Mouse (Mus musculus) ES-CJ7 (cell line): Measurements from ENCODE around the gene Emc1.
A peak's percentile ranks its signal among the peaks of the same experiment; 100 is the strongest.

Experiments used
- DNase-seq: peaks from one replicate; pipeline ENCODE4 v3.0.0; 2011; ENCODE audit warnings: low read depth, low spot score

Emc1 gene

DNA sequence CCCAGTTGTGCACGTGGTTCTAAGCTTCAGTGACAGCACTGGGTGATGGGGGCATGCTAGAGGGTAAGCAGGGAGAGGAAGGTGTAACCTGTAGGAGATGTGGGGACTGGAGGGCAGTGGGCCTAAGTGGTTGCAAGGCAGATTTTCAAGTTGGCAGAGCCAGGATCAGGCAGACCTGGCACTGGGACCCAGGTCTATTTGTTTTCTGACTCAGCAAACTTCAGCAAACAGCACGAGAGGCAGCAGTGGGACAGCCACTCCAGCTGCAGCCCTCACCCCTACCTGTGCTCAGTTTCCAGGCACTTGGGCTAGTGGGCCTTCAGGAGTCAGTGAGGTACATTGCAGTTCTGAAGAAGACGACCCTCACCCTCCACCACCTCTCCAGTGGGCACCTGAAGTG lies 4.8 kb downstream of the Emc1 start:
- no peak for DNase-seq

DNA sequence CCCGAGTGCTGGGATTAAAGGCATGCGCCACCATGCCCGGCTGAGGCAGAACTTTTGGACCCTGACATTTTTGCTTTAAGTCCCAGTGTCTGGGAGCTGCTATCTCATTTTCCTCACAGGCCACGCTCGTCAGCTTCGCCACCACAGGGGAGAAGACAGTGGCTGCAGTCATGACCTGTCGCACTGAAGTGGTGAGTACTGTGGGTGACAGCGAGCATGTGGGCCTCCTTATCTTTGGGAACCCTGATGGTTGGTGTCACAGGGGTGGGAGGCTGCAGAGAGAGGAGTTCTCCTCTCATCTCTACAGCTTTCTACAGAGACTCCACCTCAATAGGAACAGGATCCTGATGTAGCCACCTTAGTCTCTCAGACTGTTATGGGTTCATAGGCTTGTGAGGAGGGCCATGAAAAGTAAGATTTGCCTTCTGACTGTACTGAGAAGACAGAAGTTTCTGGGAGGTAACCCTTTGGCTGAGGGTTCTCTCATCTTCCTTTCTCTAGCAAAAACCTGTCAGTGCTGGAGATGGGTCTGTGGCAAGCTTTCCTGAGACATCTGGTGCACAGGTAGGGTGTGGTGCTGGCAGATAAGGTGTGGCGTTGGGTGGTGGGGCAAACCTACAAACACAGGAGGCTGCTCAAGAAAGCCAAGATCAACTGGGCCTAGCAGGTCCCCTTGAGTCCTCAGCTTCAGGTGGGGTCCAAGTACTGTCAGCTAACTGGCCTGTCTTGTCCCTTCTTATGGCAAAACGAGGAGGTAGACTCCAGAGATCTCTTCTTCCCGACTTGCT lies 8.6 kb downstream of the Emc1 start:
- DNase-seq = no peak

DNA sequence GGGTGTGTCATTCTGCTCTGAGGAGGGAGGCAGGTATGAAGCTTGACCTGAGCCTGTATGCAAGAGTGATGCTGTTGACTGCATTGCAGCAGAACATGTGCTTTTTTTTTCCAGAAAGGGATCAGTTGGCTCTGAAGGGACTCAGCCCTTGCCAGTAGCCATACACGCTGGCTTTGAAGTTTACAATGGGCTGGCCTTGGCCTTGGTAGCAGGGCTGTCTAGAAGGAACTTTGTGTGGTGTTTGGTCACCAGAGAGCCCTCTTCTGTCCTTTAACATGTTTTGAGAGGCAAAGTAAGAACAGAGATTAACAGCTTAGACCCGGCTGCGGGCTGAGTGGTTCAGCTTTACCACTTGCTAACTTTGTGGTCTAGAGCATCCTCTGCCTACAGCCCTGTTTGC lies 14.9 kb downstream of the Emc1 start:
- DNase-seq = no peak

DNA sequence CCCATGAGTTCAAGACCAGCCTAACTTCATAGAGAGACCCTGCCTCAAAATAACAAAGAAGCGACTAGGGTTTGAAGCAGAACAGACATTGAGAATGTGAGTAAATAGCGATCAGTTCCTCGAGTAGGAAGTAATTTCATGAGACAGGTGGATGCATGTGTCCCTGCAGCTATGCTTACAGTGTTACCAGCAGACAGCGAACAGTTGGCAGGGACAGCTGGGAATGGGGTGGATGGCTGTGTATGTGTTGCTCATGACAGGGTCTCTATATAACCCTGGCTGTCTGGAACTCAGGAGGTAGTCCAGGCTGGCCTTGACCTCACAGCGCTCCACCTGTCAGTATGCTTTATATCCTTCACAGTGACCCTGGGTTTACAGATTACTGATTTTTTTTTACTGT lies 15.7 kb downstream of the Emc1 start:
- DNase-seq = no peak

DNA sequence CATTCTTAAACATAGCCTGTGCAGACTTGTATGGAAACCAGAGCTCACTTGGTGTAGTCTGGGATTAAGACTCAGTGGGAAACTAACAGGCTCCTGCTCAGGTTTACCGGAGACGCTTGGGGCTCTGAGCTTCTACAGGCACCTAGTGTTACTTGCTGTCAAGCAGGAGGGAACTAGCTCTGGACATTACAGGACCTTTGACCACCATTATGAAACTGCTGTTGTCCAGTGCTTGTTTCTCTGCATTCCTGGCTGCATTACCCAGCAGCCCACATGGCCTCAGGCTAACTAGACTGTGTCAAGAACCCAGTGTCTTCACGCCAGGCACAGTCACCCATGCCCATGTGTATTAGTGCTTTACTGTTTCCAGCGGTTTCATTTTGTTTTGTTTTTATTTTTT lies 20.7 kb downstream of the Emc1 start:
- DNase-seq = no peak

DNA sequence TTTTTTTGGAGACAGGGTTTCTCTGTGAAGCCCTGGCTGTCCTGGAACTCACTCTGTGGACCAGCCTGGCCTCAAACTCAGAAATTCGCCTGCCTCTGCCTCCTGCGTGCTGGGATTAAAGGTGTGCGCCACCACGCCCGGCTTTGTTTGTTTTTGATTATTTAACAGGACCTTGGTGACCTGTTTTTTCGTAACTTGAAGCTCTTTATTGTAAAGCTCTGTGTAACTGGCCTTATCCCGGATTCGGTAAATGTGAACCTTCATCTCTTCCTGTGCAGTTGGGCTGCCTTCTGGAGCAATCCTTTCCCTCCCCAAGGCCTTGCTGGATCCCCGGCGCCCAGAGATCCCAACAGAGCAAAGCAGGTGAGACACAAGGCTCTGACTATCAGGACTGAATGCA lies 21.1 kb downstream of the Emc1 start:
- DNase-seq = no peak

DNA sequence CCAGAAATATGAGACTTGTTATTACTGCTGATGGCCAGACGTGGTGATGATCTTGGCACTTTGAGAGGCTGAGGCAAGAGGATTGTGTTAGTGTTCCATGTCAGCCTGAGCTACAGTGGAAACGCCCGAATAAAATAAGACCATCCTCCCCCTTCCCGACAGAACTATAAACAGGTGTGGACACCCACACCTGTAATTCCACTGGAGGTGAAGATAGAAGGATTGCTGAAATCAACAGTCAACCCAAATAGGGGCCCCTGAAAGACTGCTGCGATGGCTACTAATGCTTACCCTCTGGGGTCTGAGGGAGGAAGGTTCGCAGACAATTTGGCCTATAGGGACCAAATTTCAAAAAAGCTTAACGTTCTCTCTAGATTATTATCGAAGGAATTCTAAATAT lies 27.3 kb downstream of the Emc1 start:
- DNase-seq = no peak

DNA sequence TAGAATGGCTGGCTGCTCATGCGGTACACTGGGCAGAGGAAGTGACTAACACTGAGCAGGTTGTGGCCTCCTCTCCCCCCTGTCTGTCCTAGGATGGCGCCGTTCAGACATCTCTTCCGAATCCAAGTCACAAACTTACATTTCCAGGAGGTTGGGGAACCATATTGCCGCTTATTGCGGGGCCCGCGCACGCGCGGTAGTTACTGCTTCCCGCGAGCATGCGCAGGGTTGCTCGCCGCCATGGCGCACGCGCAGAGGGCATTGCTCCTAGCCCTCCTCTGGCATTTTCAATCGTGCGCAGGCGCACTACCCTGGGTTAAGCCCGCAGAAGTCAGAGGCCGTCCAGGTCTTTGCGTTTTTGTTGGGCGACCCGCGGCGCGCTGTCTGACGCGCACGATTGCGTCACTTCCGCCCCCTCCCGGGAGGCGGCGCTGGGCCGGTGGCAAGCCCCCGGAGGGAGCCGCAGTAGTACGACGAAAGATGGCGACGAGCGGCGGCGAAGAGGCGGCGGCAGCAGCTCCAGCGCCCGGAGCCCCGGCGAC lies 27.9 kb downstream of the Emc1 start:
- peak; percentile 99 for DNase-seq

DNA sequence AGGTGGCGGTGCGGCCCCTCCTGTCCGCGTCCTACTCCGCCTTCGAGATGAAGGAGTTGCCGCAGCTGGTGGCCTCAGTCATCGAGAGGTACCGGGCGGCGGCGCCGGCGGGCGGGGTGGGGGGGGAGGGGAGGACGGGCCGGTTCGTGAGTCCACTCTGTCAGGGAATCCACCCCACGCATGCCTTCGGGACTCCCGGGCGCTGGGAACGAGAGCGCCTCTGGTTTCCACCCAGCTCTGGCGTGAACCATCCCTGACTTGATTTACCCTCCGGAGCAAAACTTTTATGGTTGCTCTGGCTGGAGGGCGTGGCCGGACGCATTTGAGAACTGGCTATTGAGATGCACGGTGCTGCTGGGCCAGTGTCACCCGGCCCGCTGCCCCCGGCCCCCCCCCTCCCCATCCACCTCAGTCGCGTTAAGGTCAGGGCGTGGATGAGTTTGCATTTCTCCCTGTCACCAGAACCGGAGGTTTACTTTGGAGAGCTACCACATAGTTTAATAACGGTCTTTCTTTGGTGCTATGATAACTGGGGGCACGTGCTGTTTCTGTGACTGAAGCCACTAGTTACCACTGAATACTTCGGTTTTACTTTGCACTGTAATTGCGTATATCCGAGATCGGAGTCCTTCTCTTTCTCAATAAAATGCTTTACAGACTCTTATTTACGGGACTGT lies 28.5 kb downstream of the Emc1 start:
- DNase-seq = peak; percentile 64

DNA sequence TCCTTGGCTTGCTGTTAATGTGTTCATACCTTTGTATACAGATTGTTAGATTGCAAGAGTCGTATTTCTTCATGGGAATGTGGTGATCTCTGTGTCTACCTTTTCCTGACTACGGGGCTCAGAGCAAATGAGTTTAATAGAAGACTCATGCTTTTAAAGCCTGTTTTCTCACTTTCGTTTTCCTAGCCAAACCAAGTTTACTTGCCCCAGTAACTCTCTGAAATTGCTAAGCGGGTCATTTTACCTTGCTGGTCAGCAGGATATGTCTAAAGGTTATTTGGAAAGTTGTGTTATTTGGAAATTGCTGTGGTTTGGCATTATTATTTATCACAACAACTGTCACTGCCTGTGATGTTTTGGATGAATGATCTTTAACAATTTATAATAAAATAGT lies 29.1 kb downstream of the Emc1 start:
- DNase-seq = no peak

DNA sequence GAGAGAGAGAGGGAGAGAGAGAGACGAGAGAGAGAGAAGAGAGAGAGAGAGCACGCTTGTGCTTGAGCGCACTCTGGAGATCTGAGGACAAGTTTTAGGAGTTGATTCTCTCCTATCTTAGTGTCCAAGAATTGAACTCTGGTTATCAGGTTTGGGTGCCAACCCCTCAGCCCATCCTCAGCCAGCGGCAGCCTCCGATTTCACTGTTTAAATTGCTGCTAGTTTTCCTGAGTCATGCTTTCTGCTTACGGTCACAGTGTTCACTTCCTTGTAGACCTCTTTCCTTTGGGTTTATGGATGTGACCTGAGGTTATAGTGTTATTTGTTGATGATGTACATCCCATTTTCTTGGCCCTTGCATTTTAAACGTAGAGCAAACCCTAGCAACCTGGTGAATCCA lies 29.8 kb downstream of the Emc1 start:
- DNase-seq = no peak

DNA sequence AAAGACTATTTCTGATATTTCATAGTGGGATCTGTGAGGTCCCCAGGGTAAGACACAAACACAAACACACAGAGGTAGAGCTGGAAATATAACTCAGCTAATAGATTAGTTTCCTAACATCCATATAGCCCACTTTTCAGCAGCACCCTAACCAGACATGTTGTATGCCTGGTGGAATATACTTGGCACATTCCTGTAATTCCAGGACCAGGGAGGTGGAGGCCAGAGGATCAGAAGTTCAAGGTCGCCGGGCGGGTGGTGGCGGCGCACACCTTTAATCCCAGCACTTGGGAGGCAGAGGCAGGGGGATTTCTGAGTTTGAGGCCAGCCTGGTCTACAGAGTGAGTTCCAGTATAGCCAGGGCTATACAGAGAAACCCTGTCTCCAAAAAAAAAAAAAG lies 33.5 kb downstream of the Emc1 start:
- DNase-seq = peak; percentile 69

DNA sequence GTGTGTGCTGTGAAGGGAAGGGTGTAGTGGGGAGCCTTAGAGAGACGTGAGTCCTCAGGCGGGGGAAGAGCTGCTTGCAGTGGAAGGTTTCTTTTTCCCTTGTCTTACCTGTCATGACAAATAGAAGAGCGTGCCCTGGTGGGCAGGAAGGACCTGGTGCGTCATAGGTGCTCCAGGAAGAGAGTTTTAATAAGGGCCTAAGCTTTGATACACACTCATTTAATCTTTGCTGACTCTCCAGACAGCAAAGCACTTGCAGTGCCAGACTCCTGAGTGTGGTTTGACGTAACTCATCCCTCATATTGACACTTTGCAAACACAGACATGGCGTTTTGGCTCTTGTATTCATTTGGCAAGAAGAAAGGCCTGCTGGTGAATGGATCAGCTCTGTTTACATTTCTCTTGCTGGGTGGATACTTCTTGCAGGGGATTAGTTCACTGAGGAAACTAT lies 34.5 kb downstream of the Emc1 start:
- no peak for DNase-seq

DNA sequence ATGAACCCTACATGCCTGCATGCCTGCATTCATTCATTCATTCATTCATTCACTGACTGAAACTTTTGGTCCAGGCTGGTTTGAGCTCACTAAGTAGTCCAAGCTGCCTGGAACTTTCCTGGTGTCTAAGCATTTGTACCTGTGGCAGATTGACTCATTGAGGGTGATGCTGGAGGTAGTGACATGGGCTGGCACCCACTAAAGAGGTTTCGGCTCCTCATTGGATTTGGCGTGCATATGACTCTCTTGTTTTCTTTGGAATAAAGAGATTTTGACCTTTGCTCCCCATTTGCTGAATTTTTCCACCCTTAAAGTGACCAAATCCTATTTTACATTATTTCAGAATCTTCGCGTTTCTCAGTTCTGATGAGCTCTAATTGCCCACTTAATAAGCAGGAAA lies 37.2 kb downstream of the Emc1 start:
- DNase-seq = no peak

DNA sequence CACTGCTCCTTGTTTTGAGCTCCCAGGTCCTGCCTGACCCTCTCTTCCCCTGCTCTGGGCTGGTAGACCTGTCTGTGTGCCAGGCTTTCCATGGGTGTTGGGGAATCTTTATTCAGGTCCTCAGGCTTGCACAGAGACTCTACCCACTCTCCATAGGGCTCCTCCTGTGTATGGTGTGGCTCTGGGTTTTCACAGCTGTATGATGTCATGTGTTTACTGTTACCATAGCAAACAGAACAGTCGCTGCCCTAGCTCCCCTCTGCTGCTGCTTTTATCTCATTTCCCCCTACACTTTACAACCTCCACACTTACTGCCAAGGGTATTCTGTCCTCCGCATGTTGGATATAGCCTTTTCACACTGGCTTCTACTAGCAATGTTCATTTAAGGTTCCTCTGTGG lies 43.0 kb downstream of the Emc1 start:
- DNase-seq = no peak

DNA sequence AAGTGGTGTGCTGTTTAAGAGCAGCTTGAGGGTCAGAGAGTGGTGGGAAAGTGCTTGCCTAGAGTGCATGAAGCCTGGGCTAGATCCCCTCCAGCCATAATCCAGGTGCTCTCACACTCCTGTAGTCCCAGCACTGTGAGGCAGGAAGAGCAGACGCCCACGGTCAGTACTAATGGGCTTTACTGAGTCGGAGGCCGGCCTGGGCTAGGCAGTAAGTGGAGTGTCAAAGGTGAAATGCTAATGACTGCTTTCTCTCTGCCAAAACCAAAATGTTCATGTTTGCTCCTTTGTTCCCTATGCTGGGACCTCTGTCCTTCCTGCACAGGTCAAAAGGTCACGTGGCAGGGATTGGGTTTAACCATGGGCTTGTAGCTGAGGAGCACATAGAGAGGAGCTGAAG lies 48.1 kb downstream of the Emc1 start:
- no peak for DNase-seq

DNA sequence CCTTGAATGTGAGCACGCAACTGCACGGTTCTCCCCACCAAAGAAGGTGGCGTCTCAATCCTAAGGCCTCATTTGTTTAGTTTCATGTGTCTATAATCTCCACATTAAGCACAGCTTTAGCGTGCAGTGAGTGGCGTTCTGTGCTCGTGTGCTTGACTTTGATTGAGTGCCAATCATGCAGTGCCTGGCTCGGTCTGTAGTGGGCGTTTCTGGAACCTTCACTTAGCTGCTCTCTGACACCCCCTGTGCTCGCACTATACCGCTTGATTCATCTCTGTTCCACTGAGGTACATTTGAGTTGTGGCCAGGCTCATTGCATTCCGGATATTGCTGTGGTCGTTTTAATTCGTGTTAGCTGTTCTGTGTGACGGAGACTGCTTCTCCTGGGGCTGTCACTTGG lies 50.8 kb downstream of the Emc1 start:
- DNase-seq = peak; percentile 46

DNA sequence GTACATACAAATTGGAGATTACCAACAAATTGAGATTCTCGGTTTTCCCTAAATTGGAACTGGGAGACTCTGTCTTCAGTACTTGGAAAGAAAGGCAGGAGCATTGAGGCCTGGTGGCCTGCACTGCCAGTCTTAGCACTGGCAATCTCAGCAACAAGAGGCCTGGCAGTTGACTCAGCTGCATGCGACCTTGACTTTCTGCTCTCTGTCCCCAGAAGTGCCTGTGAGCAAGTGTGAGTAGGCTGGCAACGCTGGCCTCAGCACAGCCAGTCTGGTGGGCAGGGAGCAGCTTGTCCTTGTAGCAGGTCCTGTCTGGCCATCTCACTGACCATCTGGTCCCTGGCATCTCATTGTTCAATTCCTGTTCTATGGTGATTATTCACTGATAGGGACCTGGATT lies 59.0 kb downstream of the Emc1 start:
- no peak for DNase-seq

DNA sequence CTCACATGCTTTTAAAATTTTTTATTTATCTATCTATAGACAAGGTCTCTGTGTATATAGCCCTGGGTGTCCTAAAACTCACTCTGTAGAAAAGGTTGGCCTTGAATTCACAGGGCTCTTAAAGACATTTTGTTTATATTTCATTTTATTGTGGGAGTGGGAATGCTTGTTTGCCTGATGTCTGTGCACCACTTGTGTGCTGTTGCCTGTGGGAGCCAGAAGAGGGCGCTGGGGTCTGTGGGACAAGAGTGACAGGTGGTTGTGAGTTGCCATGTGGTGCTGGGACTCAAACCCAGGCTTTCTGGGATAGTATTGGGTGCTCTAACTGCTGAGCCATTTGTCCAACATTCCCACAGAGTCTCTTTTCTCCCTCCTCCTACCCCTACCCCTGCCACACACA lies 65.5 kb downstream of the Emc1 start:
- DNase-seq = peak; percentile 36

DNA sequence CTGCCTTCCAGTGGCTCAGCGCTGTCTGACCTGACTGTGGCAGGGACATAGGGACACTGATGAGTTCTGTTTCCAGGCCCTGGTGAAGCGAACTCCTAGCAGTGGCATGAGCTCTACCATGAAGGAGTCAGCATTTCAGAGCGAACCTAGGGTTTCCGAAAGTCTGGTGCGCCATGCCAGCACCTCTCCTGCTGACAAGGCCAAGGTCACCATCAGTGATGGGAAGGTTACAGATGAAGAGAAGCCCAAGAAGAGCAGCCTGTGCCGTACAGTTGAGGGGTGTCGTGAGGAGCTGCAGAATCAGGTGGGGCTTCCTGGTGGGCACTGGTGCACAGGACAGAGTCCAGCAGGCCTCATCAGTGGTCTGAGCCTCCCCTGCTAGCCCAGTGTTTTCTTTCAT lies 69.2 kb downstream of the Emc1 start:
- DNase-seq = no peak

DNA sequence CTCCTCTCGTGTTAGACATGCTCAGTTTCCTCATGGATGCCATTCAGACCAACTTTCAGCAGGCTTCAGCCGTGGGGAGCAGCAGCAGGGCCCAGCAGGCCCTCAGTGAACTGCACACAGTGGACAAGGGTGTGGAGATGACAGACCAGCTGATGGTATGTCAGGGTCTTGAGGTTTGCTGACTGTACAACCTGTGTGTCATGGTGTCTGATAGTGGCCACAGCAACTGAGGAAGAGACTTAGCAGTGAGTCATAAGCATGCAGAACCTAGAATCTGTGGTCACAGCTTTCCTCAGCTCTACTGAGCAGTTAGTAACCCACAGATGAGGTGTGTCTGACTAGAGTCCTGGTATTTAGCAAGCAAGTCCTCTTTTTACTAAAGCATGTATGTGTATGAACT lies 70.0 kb downstream of the Emc1 start:
- DNase-seq = no peak

DNA sequence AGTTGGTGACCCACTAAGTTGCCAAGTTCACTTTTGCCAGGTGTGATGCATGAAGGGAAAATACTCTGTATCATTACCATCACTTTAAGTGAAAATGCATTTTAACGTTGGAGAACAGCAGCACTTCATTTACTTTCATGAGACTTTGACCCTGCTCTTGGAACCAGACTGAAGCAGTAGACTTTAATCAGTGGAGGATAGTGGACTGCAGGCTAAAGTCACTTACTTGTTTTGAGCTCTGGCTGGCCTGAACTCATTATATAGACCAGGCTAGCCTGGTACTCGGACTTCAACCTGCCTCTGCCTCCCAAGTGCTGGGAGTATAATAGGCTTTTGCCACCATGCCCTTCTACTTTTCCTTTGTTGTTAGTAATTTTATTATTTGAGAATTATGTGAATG lies 70.9 kb downstream of the Emc1 start:
- DNase-seq = no peak
